Mouse (Mus musculus): ENCODE measurements around the gene Asb2. TPM values are rescaled to one million over a fixed set of nuclear protein-coding genes. Genes with fewer than 3 reads are reported as not detected.

Asb2 gene
- polyA plus RNA-seq (2012; rRNA removed), result 6.7 and 10.7 TPM in 2 replicates

GRCm38 (mm10) chr12:103355746-103356414 lies at the start of gene Asb2:
Asb2 (minus strand) TSS chr12:103356001.
- no peak within 1 kb of the TSS for H3K27ac ChIP-seq (ENCODE audit: insufficient read depth, low read depth, low read length)

GRCm38 (mm10) chr12:103404131-103404530 lies 48.3 kb upstream of the Asb2 start:
- TF ChIP-seq CTCF (conservative IDR thresholded peaks at IDR 0.05; ENCODE audit: insufficient read depth, insufficient read length, low read depth, low read length), result no peak
- no peak for TF ChIP-seq POLR2A (IDR thresholded peaks at IDR 0.05; ENCODE audit: low read depth, low read length)
- DNase-seq, result no peak
- no peak overlapping the region for H3K4me3 ChIP-seq (ENCODE audit: insufficient read depth, low read depth, low read length)
- whole genome bisulfite sequencing, result 83% methylated on average over 18 of the region's 18 CpGs
- no peaks in the 10 kb centered on the region for H3K27me3 ChIP-seq (replicated peaks; ENCODE audit: control insufficient read depth, insufficient read depth, low read length)
- H3K27ac ChIP-seq (ENCODE audit: insufficient read depth, low read depth, low read length), result no peak overlapping the region
- H3K36me3 ChIP-seq (ENCODE audit: control insufficient read depth, insufficient read depth, low read length), result no peaks in the 10 kb centered on the region
- no peaks in the 10 kb centered on the region for H3K4me1 ChIP-seq (ENCODE audit: control insufficient read depth, insufficient read depth, low read length)

More at GRCm38 (mm10) chr12:103355746-103356414, at the start of gene Asb2:
- Histone ChIP-seq H3K4me3 (ENCODE audit: insufficient read depth, low read depth, low read length) (no peak within 1 kb of the TSS), H3K4me1 (ENCODE audit: control insufficient read depth, insufficient read depth, low read length) (no peaks in the 10 kb centered on the region), H3K27me3 (replicated peaks; ENCODE audit: control insufficient read depth, insufficient read depth, low read length) (no peaks in the 10 kb centered on the region), H3K36me3 (ENCODE audit: control insufficient read depth, insufficient read depth, low read length) (no peaks in the 10 kb centered on the region)
- WGBS, result 34% methylated on average over 14 of the region's 14 CpGs
- TF ChIP-seq CTCF (conservative IDR thresholded peaks at IDR 0.05; ENCODE audit: insufficient read depth, insufficient read length, low read depth, low read length) (no peak), POLR2A (IDR thresholded peaks at IDR 0.05; ENCODE audit: low read depth, low read length) (no peak)
- no peak for DNase-seq

- no peak overlapping the region for H3K27ac ChIP-seq (ENCODE audit: insufficient read depth, low read depth, low read length)
- H3K36me3 ChIP-seq (ENCODE audit: control insufficient read depth, insufficient read depth, low read length), result no peaks in the 10 kb centered on the region
- WGBS, result 83% methylated on average over 7 of the region's 7 CpGs
- DNase-seq, result no peak
- TF ChIP-seq CTCF (conservative IDR thresholded peaks at IDR 0.05; ENCODE audit: insufficient read depth, insufficient read length, low read depth, low read length) (no peak), POLR2A (IDR thresholded peaks at IDR 0.05; ENCODE audit: low read depth, low read length) (no peak)
- no peak overlapping the region for H3K4me3 ChIP-seq (ENCODE audit: insufficient read depth, low read depth, low read length)
- H3K27me3 ChIP-seq (replicated peaks; ENCODE audit: control insufficient read depth, insufficient read depth, low read length), result no peaks in the 10 kb centered on the region
- peaks cover 7% of the 10 kb centered on the region for H3K4me1 ChIP-seq (ENCODE audit: control insufficient read depth, insufficient read depth, low read length)
Measured at GRCm38 (mm10) chr12:103396751-103397150, 41.0 kb upstream of the Asb2 start.

DNA sequence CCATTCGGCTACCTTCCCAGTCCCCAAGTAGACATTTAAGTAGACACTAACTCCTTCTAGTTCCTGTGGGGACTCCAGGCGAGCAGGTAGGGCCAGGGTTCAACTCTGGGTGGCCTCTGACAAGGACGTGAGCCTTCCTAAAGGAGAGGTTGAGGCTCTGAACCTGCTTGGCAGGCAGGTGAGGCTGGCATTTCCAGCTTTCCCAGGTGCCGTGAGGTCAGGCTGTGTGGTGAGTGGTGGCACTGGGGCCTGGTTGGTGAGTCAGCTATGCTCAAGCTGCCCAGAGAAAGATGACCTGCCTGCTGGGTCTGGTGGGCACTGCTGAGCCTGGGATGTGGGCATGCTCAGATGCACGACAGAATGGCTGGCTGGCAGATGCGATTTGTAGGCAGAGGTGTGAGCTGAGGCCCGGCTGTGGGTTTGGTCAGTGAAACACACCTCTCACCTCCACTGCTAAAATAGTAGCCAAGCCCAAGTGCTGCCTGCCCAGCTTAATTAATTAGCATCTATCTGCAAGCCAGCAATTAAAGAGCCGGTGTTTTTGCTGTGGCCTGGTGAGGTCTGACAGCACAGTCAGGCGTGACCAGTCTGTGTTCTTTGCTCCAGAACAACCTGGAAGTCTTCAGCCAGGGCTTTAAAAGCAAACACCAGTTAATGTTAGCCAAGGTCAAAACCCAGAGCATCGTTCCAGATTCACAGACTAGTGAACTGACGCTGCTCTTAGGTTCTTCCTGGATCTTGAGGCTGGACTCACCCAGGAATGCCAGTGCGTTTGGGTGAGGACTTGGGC lies 39.9 kb upstream of the Asb2 start:
- Histone ChIP-seq H3K27me3 (replicated peaks; ENCODE audit: control insufficient read depth, insufficient read depth, low read length) (no peaks in the 10 kb centered on the region), H3K27ac (ENCODE audit: insufficient read depth, low read depth, low read length) (peak overlapping the region; percentile 4; the same call in 1 of the 2 replicates), H3K36me3 (ENCODE audit: control insufficient read depth, insufficient read depth, low read length) (no peaks in the 10 kb centered on the region), H3K4me3 (ENCODE audit: insufficient read depth, low read depth, low read length) (no peak overlapping the region), H3K4me1 (ENCODE audit: control insufficient read depth, insufficient read depth, low read length) (peaks cover 7% of the 10 kb centered on the region)
- WGBS, result 31% methylated on average over 12 of the region's 12 CpGs
- no peak for TF ChIP-seq POLR2A (IDR thresholded peaks at IDR 0.05; ENCODE audit: low read depth, low read length)
- DNase-seq, result peak; percentile 84

DNA sequence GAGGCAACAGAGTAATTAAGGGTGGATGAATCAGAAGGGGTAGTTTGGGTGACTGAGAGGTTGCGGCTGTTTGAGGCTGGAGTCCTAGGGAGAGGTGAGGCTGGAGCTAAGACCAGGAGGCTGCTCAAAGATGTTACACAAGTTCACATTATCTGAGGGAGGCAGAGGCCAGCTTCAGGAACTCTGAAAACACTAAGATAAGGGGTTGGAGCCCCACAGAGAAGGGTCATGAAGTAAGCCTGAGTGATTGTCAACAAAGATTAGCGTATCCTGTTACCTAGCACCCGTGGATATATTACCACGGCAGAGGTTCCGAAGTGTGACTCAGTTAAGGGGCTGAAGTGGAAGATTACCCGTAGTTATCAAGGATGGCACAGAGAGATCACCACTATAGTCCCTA lies 37.7 kb upstream of the Asb2 start:
- TF ChIP-seq POLR2A (IDR thresholded peaks at IDR 0.05; ENCODE audit: low read depth, low read length) (no peak), CTCF (conservative IDR thresholded peaks at IDR 0.05; ENCODE audit: insufficient read depth, insufficient read length, low read depth, low read length) (no peak)
- no peak overlapping the region for H3K4me3 ChIP-seq (ENCODE audit: insufficient read depth, low read depth, low read length)
- WGBS, result 71% methylated on average over 6 of the region's 6 CpGs
- H3K27me3 ChIP-seq (replicated peaks; ENCODE audit: control insufficient read depth, insufficient read depth, low read length), result no peaks in the 10 kb centered on the region
- H3K4me1 ChIP-seq (ENCODE audit: control insufficient read depth, insufficient read depth, low read length), result peaks cover 10% of the 10 kb centered on the region
- no peak overlapping the region for H3K27ac ChIP-seq (ENCODE audit: insufficient read depth, low read depth, low read length)
- DNase-seq, result no peak
- H3K36me3 ChIP-seq (ENCODE audit: control insufficient read depth, insufficient read depth, low read length), result no peaks in the 10 kb centered on the region

DNA sequence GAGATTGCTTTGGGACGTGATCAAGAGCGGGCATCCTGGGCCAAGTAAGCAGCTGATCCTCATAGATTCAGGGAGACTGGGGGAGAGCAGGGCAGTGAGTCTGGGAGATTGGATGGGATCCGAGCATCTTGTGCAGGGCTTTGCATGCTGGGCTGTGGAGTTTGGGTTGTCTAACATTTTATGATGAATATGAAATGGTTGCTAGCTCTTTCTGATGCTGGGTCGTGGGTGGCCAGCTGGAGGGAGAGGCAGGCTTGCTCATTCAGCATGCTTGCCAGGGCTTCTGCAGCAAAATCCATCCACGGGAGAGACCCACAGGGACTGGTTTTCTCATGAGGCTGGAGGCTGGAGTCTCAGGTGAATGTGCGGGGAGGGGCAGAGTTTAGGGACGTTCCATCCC lies 35.3 kb upstream of the Asb2 start:
- H3K36me3 ChIP-seq (ENCODE audit: control insufficient read depth, insufficient read depth, low read length), result no peaks in the 10 kb centered on the region
- no peak overlapping the region for H3K4me3 ChIP-seq (ENCODE audit: insufficient read depth, low read depth, low read length)
- H3K4me1 ChIP-seq (ENCODE audit: control insufficient read depth, insufficient read depth, low read length), result peaks cover 10% of the 10 kb centered on the region
- DNase-seq, result no peak
- no peaks in the 10 kb centered on the region for H3K27me3 ChIP-seq (replicated peaks; ENCODE audit: control insufficient read depth, insufficient read depth, low read length)
- WGBS, result 81% methylated on average over 7 of the region's 7 CpGs
- no peak overlapping the region for H3K27ac ChIP-seq (ENCODE audit: insufficient read depth, low read depth, low read length)
- TF ChIP-seq CTCF (conservative IDR thresholded peaks at IDR 0.05; ENCODE audit: insufficient read depth, insufficient read length, low read depth, low read length), result no peak
- TF ChIP-seq POLR2A (IDR thresholded peaks at IDR 0.05; ENCODE audit: low read depth, low read length), result no peak

DNA sequence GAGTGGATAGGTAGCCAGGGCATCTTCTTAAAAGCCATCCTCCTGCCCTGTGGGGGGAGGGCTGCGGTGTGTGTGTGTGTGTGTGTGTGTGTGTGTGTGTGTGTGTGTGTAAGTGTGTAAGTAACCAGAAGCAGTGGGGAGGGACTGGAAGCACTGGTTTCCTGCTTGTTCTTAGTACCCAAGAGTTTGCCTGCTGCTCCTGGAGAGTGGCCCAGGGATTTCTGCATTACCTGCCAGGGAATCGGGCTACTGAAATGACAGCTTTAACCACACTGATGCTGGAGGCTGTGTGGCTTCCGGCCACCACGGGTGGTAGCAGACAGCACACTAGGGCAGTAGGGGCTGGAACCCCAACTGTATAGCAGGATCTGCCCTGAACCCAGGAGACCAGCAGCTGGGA lies 34.2 kb upstream of the Asb2 start:
- H3K4me3 ChIP-seq (ENCODE audit: insufficient read depth, low read depth, low read length), result no peak overlapping the region
- H3K27ac ChIP-seq (ENCODE audit: insufficient read depth, low read depth, low read length), result no peak overlapping the region
- no peaks in the 10 kb centered on the region for H3K27me3 ChIP-seq (replicated peaks; ENCODE audit: control insufficient read depth, insufficient read depth, low read length)
- H3K36me3 ChIP-seq (ENCODE audit: control insufficient read depth, insufficient read depth, low read length), result no peaks in the 10 kb centered on the region
- 0 out of 2 replicates have a peak, but pooled peaks cover 3% of the 10 kb centered on the region for H3K4me1 ChIP-seq (ENCODE audit: control insufficient read depth, insufficient read depth, low read length)
- DNase-seq, result no peak
- no peak for TF ChIP-seq POLR2A (IDR thresholded peaks at IDR 0.05; ENCODE audit: low read depth, low read length)
- TF ChIP-seq CTCF (conservative IDR thresholded peaks at IDR 0.05; ENCODE audit: insufficient read depth, insufficient read length, low read depth, low read length), result no peak
- WGBS, result 73% methylated on average over 4 of the region's 4 CpGs
